Mouse (Mus musculus): ENCODE results near the gene Dzip1.

GRCm38 (mm10) chr14:118890101-118890500, 35.2 kb downstream of the Dzip1 start:
- no peak for TF ChIP-seq PAX5 (IDR thresholded peaks at IDR 0.05; ENCODE audit: low read length)
- TF ChIP-seq HCFC1 (IDR thresholded peaks at IDR 0.05; ENCODE audit: low read depth, low read length), result no peak
- TF ChIP-seq EP300 (IDR thresholded peaks at IDR 0.05; ENCODE audit: low read length), result no peak
- TF ChIP-seq MAX (IDR thresholded peaks at IDR 0.05; ENCODE audit: low read length), result no peak
- no peak for TF ChIP-seq BHLHE40 (IDR thresholded peaks at IDR 0.05; ENCODE audit: low read depth, low read length)
- no peak for TF ChIP-seq MYC (IDR thresholded peaks at IDR 0.05; ENCODE audit: low read depth, low read length)

Measured in CH12.LX (cell line).